Mouse (Mus musculus) liver, embryonic 11.5 days (tissue): ENCODE measurements at regions not wholly inside any gene's neighbourhood (a gene's known extent, or its start where the extent isn't known, plus 50 kb on each side); places are given as distances from the start of the nearest gene placed in this dataset.
A peak's percentile ranks its signal among the peaks of the same experiment; 100 is the strongest.

Source experiments
- ATAC-seq: fragments of 200-750 bp; cut with Nextera tagmentation; replicated peaks from 2 replicates; pipeline ENCODE4 v1.8.0; 2017; ENCODE audit warnings: moderate number of reproducible peaks, mild to moderate bottlenecking, moderate TSS enrichment, moderate library complexity; ENCODE audit not compliant: low FRiP score
- DNase-seq: peaks from one replicate; pipeline ENCODE4 v3.0.0-alpha.2; 2017; ENCODE audit warnings: low spot score
- H3K27ac ChIP-seq: fragments of 300-500 bp; sonication (generic); 2 replicates; pipeline ENCODE4 v1.5.1; 2014; ENCODE audit warnings: mild to moderate bottlenecking, low read depth, low read length, control low read depth
- H3K27me3 ChIP-seq: fragments of 300-500 bp; sonication (generic); replicated peaks from 2 replicates; pipeline ENCODE4 v1.6.1; 2014; ENCODE audit warnings: low read length, mixed read lengths; ENCODE audit not compliant: control insufficient read depth, insufficient read depth
- H3K36me3 ChIP-seq: fragments of 300-500 bp; sonication (generic); 2 replicates; pipeline ENCODE4 v1.6.1; 2014; ENCODE audit warnings: mild to moderate bottlenecking, low read length, moderate library complexity, mixed read lengths; ENCODE audit not compliant: control insufficient read depth, insufficient read depth
- H3K4me1 ChIP-seq: fragments of 300-500 bp; sonication (generic); replicated peaks from 2 replicates; pipeline ENCODE4 v1.6.1; 2014; ENCODE audit warnings: low read length, mixed read lengths; ENCODE audit not compliant: control insufficient read depth, insufficient read depth
- H3K4me2 ChIP-seq: fragments of 300-500 bp; sonication (generic); 2 replicates; pipeline ENCODE4 v1.6.1; 2014; ENCODE audit warnings: mild to moderate bottlenecking, control low read depth, moderate library complexity
- H3K4me3 ChIP-seq: fragments of 300-500 bp; sonication (generic); 2 replicates; pipeline ENCODE4 v1.5.1; 2014; ENCODE audit warnings: low read depth, low read length, control low read depth
- H3K9ac ChIP-seq: fragments of 300-500 bp; sonication (generic); 2 replicates; pipeline ENCODE4 v1.6.1; 2014; ENCODE audit warnings: low read depth, low read length, control low read depth
- H3K9me3 ChIP-seq: fragments of 300-500 bp; sonication (generic); 2 replicates; pipeline ENCODE4 v1.6.1; 2016; ENCODE audit warnings: low read length, inconsistent platforms, mixed read lengths; ENCODE audit not compliant: control insufficient read depth
- WGBS: fragments of 180-500 bp; shearing (Covaris S2); extraction: QIAGEN DNeasy Blood & Tissue Kit; methylation state at CpG from one replicate; pipeline ENCODE4 v1.1.7; 2014; 5-methylcytosine and 5-hydroxymethylcytosine counted together

GRCm38 (mm10) chr4:55215425-55216174 is 134.2 kb upstream of the Rad23b start:
- no peak for DNase-seq
- 59% methylated on average over 9 of the region's 9 CpGs for WGBS

GRCm38 (mm10) chr4:55216175-55216545 is 133.7 kb upstream of the Rad23b start:
- WGBS, result 62% methylated on average over 6 of the region's 6 CpGs
- no peak overlapping the region for H3K9ac ChIP-seq
- H3K4me2 ChIP-seq, result no peak overlapping the region
- no peaks in the 10 kb centered on the region for H3K36me3 ChIP-seq
- no peaks in the 10 kb centered on the region for H3K4me1 ChIP-seq
- DNase-seq (no peak), ATAC-seq (no peak)
- H3K9me3 ChIP-seq, result no peaks in the 10 kb centered on the region
- H3K27me3 ChIP-seq, result no peaks in the 10 kb centered on the region
- H3K4me3 ChIP-seq, result no peak overlapping the region
- no peak overlapping the region for H3K27ac ChIP-seq

More at GRCm38 (mm10) chr4:55215425-55216174, 134.2 kb upstream of the Rad23b start:
- H3K4me2 ChIP-seq, result no peak overlapping the region
- no peak overlapping the region for H3K4me3 ChIP-seq
- H3K36me3 ChIP-seq, result no peaks in the 10 kb centered on the region
- H3K4me1 ChIP-seq, result no peaks in the 10 kb centered on the region
- H3K27ac ChIP-seq, result no peak overlapping the region
- no peak overlapping the region for H3K9ac ChIP-seq
- no peaks in the 10 kb centered on the region for H3K27me3 ChIP-seq
- ATAC-seq, result no peak
- H3K9me3 ChIP-seq, result no peaks in the 10 kb centered on the region

GRCm38 (mm10) chr4:55225766-55226165 is 124.1 kb upstream of the Rad23b start:
- DNase-seq (no peak), ATAC-seq (no peak)
- 68% methylated on average over 5 of the region's 5 CpGs for WGBS
- Histone ChIP-seq H3K9ac (no peak overlapping the region), H3K27me3 (no peaks in the 10 kb centered on the region), H3K27ac (no peak overlapping the region), H3K9me3 (no peaks in the 10 kb centered on the region), H3K36me3 (no peaks in the 10 kb centered on the region), H3K4me1 (no peaks in the 10 kb centered on the region), H3K4me3 (no peak overlapping the region), H3K4me2 (no peak overlapping the region)

GRCm38 (mm10) chr4:55227394-55227793 is 122.4 kb upstream of the Rad23b start:
- WGBS, result 52% methylated on average over 3 of the region's 3 CpGs
- no peak for DNase-seq
- no peaks in the 10 kb centered on the region for H3K36me3 ChIP-seq
- H3K4me1 ChIP-seq, result no peaks in the 10 kb centered on the region
- no peaks in the 10 kb centered on the region for H3K27me3 ChIP-seq
- H3K9me3 ChIP-seq, result no peaks in the 10 kb centered on the region
- H3K9ac ChIP-seq, result no peak overlapping the region
- no peak overlapping the region for H3K4me2 ChIP-seq
- no peak for ATAC-seq
- H3K27ac ChIP-seq, result no peak overlapping the region
- H3K4me3 ChIP-seq, result no peak overlapping the region

GRCm38 (mm10) chr4:55231522-55231921 is 118.3 kb upstream of the Rad23b start:
- H3K4me3 ChIP-seq, result no peak overlapping the region
- 27% methylated on average over 4 of the region's 4 CpGs for WGBS
- no peak overlapping the region for H3K27ac ChIP-seq
- no peak for DNase-seq
- no peaks in the 10 kb centered on the region for H3K9me3 ChIP-seq
- no peaks in the 10 kb centered on the region for H3K36me3 ChIP-seq
- no peak for ATAC-seq
- H3K9ac ChIP-seq, result no peak overlapping the region
- no peak overlapping the region for H3K4me2 ChIP-seq
- H3K27me3 ChIP-seq, result no peaks in the 10 kb centered on the region
- no peaks in the 10 kb centered on the region for H3K4me1 ChIP-seq

- no peaks in the 10 kb centered on the region for H3K36me3 ChIP-seq
- no peak overlapping the region for H3K27ac ChIP-seq
- H3K4me3 ChIP-seq, result no peak overlapping the region
- H3K4me1 ChIP-seq, result no peaks in the 10 kb centered on the region
- no peaks in the 10 kb centered on the region for H3K9me3 ChIP-seq
- 63% methylated on average over 6 of the region's 6 CpGs for WGBS
- ATAC-seq (no peak), DNase-seq (no peak)
- H3K4me2 ChIP-seq, result no peak overlapping the region
- no peaks in the 10 kb centered on the region for H3K27me3 ChIP-seq
- H3K9ac ChIP-seq, result no peak overlapping the region
Measured at GRCm38 (mm10) chr4:55237856-55238255, 112.0 kb upstream of the Rad23b start.

- WGBS, result 1% methylated on average over 7 of the region's 7 CpGs
Measured at GRCm38 (mm10) chr4:55240450-55240849, 109.4 kb upstream of the Rad23b start.

GRCm38 (mm10) chr4:55242331-55242730 is 107.5 kb upstream of the Rad23b start:
- WGBS, result 68% methylated on average over 4 of the region's 4 CpGs
- H3K36me3 ChIP-seq, result no peaks in the 10 kb centered on the region
- no peak overlapping the region for H3K4me3 ChIP-seq
- H3K27ac ChIP-seq, result no peak overlapping the region
- no peaks in the 10 kb centered on the region for H3K9me3 ChIP-seq
- no peak for ATAC-seq
- no peaks in the 10 kb centered on the region for H3K27me3 ChIP-seq
- H3K9ac ChIP-seq, result no peak overlapping the region
- no peak for DNase-seq
- H3K4me2 ChIP-seq, result no peak overlapping the region
- no peaks in the 10 kb centered on the region for H3K4me1 ChIP-seq

More at GRCm38 (mm10) chr4:55240450-55240849, 109.4 kb upstream of the Rad23b start:
- H3K4me1 ChIP-seq, result no peaks in the 10 kb centered on the region
- H3K4me2 ChIP-seq, result no peak overlapping the region
- H3K4me3 ChIP-seq, result no peak overlapping the region
- no peaks in the 10 kb centered on the region for H3K27me3 ChIP-seq
- no peak for ATAC-seq
- H3K36me3 ChIP-seq, result no peaks in the 10 kb centered on the region
- DNase-seq, result peak; percentile 50
- H3K27ac ChIP-seq, result no peak overlapping the region
- no peak overlapping the region for H3K9ac ChIP-seq
- no peaks in the 10 kb centered on the region for H3K9me3 ChIP-seq
